Mouse (Mus musculus) frontal cortex, postnatal 25 days (tissue): ENCODE data around the gene Gm10837.

Experiments
- DNase-seq, 2 experiments: peaks; one replicate each; pipeline ENCODE4 v3.0.0; 2022; ENCODE audit warnings: low spot score in 2 of 2

Gene Gm10837

DNA sequence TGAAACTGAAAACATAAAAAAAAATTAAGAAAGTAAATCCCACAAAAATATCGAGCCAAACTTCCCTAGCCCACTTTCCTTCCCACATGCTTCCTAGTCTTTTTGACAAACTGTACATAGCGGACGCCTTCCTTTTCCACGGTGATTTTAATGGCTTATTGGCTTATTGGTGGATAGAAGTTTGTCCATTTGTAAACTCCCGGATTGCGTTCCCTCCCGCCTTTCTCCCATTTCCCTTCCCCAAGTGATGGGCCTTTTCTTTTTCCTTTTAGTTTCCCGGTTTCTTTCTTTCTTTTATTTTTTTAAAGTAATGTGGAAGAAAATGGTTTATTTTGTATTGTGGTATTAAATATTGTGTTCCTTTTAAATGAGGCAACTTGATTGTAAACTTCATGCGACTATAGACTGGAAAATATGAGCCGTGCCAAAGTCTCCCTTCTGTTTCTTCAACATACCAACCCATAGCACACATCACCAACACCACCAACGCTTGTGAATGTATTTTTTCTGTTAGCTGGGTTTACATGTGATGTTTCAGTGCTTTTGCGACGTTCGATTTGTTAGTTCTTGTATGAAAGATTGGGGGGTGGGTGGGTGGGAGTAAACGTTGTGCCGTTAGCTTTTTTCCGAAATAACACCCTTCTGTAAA lies 10.8 kb upstream of the Gm10837 start:
- no peak for DNase-seq

DNA sequence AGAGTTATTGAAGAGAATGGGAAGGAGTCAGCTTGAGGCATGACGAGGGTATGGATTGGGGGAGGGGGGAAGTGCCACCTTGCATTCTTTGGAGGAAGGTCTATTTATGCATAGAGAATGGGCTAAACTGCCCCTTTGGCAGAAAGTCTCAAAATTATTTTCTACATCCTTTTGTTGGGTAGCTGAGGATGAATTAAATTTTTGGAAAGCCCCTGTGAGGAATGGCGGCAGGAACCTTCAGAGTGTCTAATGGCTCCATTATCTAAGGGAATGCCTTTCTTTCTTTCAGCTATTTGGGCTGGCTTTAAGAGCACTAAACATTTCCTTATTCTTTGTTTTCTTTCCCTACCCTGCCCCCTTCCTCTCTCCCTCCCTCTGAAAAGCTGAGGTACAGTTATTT lies 10.0 kb upstream of the Gm10837 start:
- no peak for DNase-seq

DNA sequence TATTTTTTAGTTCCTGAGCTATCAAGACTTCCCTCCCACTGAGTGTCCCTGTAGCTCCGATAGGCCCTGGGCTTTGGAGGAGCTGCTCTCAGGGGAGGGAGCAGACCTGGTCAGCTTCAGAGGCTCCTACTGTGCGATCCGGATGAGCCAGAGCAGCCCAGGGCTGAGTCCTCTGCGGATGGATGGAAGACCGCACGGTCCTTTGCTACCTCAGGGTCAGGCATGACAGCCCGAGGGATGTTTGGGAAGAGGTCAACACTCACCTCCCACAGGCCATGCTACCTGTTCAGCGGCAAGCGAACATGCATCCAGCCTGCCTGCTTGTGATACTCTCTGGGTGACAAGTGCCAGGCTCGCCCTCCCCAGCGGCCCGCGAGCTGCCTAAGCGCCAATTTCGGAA lies 9.2 kb upstream of the Gm10837 start:
- no peak for DNase-seq

DNA sequence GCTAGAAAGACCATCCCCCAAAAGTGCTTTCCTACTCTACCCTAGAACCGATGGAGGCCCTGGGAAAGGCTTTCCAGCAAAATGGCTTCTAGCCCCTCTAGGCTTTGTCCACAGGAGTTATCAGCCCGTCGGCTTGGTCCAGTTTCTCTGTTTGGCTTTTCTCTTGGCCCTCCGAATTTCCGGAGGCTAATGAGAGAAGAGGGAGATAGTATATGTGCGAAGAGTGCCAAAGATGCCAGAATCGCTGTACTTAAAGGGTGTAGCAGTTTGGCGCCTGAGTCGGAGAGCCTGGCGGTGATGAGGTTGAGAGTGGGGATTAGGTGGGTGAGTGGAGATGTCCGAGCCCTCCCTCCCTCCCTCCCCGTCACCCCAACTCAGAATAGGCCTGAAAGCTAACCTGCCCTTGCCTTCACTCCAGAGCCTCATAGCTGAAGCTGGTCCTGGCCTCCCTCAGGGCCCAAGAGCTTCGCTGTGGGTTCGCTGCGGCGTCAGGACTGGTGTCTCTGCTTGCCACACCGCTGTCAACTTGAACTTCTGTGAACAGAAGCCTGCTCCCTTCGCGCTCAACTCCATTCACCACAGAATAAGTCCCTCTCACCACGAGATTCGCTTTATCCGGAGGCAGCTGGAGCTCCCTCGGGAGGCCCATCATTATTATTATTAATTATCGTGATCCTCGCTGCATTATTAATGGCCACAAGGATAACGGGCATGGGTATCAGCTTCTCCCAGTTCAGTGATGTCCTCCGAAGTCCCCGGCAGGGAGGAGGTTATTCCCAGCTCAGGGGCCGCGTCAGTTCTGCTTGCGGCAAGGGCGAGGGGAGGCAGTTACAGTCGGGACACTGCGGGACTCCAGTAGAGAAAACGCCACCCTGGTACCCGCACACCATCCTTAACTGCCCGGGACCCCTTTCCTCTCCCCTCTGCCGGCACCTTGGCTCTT lies 8.0 kb upstream of the Gm10837 start:
- DNase-seq = no peak

DNA sequence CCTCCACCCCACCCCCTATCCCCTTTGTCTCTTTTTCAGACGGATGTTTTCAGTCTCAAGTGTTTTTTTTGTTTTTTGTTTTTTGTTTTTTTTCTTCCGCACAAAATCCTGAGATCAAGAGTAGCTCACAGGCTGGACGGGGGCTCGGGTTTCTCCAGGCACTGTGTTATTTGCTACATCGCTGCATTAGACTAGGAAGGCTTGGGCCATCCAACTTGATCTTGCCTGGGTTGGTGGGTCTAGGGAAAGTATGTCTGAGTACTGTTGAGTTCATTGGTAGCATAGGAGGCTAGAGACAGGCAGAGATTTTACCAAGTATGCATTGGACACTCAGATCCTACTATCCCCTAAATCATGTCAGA lies 7.4 kb upstream of the Gm10837 start:
- no peak for DNase-seq

DNA sequence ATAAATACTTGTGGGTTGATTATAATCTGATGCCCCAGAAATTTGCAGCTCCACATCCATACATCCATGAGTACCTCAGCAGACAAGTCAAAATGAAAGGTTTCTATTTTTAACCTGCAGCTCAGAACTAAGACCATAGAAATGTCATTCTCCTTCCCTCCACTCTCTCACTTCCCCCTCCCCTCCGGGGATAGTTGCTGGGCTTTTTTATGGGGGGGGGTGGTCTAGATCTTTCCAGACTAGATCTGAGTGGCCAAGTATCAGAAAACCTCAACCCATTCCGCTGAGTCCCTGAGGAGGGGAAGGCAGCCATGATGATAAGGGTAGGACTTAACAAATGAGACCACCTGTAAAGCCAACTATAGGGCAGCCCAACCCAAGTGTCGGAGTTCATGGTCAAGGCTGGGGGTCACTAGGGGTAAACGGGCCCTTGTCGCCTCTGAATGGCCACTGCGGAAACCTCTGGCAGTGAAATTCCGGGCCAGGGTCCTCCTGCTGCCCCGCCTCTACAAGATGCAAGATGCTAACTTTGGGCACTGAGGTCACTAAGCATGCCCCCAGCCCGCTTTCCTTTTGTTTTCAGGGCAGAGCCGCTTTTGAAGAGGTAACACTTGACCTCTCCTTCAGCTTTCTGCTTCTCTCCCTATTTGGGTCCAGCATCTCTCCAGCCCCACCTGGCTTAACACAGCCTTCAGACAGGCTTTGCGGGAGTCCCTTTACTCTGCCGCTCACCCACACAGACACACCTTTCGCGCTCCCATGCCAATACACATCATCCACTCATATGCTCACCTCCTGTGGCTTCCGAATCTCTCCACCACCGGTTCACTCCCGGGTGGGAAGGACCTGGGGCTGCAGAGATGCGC lies 6.6 kb upstream of the Gm10837 start:
- no peak for DNase-seq

DNA sequence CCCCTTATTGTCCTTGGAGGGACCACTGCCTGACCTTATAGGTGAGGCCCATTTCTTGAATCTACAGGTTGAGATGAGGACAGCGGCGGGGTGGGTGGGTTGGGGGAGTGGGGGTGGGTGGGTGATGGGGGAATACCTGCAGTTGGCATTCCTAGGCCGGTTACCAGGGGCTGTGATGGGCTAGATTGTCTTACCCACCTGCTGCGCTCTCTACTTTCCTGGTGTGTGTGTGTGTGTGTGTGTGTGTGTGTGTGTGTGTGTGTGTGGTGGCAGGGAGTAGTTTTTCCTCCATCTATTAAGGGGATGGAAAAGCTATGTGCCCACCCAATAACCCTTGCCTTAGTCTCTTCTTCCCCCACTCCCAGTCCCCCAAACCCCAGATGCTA lies 5.9 kb upstream of the Gm10837 start:
- DNase-seq = no peak

DNA sequence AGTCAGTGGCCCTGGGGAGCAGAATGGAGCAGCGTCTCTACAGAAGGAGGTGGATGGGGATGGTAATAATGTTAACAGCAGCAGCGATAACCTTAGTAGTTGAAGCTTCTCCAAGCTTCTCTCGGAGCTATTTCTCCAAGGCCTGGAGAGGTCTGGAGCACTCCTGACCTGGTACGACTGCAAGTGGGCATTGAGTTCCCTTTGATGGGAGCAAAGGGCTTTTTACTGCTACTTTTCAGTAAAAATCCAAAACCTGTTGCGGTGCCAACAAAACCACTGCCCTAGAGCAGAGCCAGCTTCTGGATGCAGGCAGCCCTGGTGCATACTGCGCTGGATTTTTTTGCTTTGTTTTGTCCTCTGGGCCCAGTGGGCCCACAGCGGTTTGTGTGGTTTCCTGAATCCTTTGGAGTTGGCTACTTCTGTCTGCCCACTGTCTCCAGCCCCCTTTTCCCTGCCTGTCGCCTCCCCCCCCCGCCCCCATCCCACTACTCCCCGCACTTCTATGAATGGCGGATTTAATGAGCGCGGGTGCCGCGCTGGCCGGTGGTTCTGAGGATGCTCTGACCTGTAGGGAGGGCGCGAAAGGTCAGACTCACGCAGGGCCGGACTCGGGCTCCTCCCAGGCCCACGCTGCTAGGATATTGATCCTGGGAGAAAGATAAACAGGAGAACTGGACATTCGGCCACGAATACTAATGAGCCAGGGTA lies 5.4 kb upstream of the Gm10837 start:
- DNase-seq = no peak

DNA sequence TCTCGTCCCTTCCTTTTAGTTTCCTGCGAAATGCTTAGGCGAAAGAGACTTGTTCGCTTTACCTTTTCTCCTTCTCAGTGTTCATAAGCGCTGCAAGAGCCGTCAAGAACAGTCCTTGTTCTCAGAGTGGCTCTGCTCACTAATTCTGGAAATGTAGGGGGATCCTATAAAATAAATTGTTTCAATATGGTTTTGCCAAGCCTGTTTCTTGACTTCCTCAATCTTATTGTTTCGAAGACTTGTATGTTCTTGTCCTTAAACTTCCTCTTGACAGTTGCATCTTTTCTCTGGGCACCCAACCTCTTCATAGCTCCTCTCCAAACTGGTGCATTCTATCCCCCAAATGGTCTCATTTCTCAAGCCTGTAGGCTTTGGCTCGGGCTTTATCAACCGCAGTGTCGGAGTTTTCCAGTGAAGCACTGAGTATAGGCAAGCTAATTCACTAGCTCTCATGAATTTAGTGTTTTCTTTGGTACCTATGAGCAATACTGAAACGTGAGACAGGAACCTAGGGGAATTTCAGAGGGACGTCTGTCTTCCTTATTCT lies 4.7 kb upstream of the Gm10837 start:
- no peak for DNase-seq

DNA sequence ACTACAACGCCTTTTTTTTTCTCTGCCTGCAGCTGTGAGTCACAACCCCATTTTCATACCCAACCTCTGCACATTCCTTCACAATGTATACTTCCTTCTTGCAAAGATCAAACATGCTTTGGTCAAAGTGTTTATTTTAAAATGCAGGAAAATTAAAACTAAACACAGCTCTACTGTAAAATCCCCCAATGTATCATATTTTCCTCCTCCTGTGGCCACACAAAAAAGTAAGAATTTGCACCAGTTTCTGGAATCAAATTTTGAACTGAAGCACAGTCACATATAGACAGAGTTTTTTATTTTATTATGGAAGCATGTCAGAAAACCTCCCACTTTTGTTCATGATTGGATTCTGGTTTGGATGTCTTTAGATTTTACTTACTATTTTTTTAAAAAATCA lies 3.8 kb upstream of the Gm10837 start:
- no peak for DNase-seq

DNA sequence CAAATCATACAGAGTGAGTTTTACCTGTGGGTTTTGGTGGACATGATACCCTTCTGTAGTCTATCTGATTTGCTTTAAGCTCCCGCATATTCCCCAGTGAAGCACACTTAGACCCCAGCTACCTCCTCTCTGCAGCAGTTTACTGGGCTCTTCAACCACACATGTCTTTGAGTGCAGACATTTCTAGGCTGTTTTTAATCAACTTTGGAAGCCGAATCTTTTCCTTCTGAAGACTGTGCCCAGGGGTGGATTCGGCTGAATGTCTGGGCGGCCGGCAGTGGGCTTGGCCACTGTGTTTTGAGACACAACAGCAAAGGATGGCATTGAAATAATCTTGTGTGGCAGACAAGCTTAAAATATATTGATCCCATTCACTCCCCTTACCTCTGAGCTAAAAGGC lies 3.0 kb upstream of the Gm10837 start:
- DNase-seq = no peak

DNA sequence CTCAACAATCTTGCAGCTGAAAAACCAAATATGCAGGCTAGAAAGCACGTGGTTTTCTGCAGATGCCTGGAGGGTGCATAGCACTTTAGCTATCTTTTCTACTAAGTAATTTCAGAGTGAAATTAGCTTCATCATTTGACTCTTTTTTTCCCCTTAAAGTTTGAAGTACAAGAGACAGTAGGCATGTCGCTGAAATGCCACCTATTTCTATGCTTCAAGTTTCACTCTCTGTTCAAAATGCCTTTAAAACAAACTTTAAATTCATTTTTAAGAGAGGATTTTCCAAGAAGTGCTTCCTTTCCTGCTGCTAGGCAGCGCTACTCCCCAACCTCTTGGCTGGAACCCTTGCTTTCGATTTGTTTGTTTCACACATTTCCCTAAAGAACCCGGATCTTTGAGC lies 1.3 kb upstream of the Gm10837 start:
- DNase-seq = no peak

DNA sequence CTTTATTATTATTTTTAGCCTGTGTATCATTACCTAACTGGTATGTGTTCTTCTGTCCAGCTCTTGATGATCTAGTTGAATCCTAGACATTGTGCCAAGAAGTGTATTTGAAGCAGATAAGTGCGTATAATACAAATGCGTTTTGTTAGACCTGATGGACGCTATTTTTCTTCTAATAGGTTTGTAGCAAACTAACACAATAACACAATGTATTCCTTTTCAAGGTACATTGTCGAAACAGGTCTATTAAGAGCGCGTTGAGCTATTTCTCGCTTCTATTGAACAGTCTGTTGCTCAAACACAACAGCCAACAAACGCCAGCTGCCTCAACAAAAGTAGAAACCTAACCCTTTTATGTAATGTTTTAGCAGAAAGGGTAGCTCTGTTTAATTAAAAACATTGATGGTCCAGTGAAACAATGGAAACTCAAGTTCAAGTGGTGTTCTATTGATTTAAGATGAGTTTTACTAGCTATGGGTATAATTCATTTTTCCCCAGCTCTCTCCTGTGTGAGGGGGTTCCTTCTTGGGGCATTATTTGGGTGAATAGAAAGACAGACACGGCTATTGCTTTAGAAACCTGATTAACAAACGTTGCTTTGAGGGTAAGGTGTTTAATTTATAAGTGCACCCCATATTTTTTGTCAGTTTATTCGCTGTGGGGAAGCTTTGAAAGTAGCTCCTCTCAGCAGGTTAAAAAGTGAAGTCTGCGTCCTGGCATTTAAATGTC lies 536 bp upstream of the Gm10837 start:
- DNase-seq = no peak

DNA sequence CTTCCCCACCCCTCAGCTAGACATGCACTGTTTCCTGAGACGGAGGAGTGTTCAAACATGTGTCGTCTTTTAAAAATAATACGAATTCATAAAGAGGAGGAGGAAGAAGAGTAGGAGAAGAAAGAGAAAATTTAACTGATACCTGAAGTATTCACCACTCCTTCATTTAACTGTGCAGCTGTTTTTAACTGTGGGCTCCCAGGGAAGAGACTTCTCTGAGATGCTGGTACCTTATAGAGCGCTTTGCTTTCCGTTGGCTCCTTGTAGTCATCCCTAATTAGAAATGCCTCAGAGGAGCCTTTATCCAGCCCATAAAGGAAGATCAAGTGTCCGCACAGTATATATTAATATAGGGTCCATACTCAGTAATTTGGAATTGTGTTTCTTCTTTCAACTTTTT lies 1.1 kb downstream of the Gm10837 start:
- DNase-seq = no peak

DNA sequence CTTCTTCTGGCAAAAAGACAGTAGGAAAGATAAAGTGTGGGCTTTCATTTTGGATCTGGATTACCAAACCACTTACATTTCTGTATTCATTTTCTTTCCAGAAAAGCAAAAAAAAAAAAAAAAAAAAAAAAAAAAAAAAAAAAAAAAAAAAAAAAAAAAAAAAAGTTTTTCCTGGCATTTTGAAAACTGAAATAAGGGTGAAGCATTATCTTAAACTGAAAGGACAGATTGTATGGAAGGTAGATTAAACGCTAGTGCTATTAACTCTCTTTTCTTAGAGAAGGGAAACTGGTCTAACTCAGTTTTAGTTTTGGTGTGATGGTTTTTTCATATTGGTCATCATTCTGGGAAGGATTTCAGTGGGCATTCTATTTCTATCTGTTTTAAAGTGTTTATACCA lies 1.6 kb downstream of the Gm10837 start:
- no peak for DNase-seq

DNA sequence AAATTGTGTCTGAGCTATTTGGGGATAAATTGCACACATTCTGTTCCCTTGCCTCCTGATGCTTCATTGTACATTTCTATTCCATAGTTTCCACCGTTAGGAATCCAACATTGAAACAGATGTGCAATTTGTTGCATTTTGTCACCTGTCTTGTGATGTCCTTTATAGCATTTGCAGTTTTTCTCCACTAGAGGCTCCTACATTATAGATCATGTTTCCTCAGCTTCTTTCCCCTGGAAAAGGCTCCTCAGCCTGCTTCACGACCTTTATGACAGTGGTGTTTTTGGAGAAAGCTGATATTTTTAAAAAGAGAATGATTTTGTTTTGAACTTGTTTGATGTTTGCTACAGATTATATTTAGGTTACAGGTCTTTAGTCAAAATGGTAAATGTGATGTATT lies 18.7 kb downstream of the Gm10837 start:
- no peak for DNase-seq

DNA sequence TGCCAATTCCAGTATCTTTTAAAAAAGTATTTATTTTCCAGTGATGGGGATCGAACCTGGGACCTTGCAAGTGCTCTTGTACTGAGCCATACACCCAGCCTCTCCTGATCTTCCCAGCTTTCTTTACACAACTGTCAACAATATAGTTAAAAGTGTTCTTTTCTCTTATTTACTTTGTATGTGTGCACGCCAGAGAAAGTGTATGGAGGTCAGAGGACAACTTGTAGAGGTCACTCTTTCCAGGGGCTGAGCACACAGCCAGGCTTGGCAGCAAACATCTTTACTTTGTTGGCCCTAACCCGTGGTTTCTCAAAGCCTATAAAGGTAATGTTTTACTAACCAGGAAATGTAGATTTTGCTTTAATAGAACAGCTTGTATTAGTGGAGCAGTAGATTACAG lies 21.1 kb downstream of the Gm10837 start:
- DNase-seq = no peak

DNA sequence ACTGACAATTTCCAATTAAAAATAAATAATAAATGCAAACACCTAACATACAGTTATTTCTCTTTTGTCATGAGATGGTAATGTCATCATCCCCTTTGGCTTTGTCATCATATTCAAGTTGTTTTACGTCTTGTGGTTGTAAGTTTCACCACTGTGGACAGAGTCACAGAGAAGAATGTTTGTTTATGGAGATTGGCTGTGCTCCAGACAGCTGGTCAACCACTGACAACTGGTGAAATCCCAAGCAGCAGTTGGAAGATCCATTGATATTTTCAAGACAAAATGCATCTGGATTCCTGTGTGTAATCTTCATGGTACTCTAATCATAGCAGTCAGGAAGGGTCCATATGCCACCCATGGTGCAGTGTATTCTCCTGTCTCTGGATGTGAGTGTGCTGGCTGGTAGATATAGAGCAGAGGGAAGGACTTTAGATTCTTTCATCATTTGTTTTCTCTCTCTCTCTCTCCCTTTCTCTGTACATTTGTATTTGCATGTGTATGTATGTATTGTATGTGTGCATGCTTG lies 23.2 kb downstream of the Gm10837 start:
- no peak for DNase-seq

DNA sequence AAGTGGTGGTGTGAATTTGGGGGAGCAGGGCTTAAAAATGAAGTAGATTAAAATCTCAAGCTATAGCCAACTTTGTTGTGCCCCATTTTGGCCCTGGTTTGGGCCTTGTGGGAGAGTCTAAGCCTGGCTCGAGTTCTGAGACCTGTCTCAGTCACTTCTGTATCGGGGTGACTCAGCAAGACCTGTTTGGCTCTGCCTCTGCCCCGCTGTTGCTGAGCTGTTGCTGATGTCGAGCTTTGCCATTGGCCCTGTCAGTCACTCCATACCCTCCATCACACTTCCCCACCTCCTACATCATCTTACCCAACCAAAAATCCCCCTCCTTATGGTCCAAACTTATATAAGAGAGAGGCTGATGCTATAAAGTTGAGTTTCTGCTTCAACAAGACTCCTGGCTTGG lies 38.1 kb downstream of the Gm10837 start:
- DNase-seq = no peak

DNA sequence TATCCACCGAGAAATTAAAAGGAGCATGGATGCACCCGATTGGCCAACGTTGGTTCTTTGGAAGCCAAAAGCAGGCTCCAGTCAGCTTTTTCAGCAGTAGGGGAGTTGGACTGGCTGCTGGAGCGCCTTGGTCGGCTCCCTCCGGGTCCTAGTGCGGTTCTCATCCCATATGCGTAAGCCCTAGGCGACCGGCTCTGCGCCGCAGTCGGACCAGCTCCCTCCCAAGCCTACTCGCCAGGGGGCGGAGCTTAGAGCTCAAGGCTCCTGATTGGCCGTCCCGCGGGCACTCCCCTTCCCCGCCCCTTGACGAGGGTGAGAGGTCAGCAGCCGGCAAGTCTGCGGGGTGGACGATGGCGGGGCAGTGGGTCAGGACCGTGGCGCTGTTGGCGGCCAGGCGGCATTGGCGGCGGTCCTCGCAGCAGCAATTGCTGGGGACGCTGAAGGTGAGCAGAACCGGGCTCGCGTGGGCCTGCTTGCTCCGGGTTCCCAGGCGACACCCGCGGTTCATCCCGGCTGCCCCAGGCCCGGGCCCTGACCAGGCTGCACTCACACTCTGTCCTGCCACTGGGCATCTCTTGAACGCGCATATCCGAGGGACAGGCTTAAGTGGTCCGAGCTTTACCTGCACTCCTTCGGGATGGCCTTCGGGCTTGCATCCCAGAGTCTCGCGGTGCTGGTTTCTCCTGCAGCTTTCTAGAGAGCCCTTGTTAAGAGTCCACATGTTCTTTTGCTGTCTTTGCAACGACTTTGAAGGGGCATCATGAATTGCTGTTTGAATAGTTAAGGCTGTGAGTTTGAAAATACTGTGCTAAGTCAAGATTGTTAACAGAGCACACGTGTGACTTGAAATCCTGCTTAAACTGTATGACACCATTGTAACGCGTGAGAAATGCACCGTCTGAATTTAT lies 43.9 kb downstream of the Gm10837 start, which contains the start of gene Pcca:
TSS of gene Pcca (plus strand) at position 308 of the 908 bp plus-strand sequence.
- peak; percentile 92 to 94 for DNase-seq
